Mouse (Mus musculus) lung, embryonic 15.5 days (tissue): ENCODE results near the gene Krtap4-9. TPM values are rescaled to one million over a fixed set of nuclear protein-coding genes. Genes with fewer than 3 reads are reported as not detected.
"Not testable (repeated sequence)": the region's sequence is repeated elsewhere in the genome, so short reads cannot be mapped to it uniquely, and the experiment has no call there.

Source experiments
- ATAC-seq: fragments of 200-750 bp; cut with Nextera tagmentation; 2 replicates; pipeline ENCODE4 v1.8.0; 2017; ENCODE audit warnings: moderate number of reproducible peaks, borderline replicate concordance; ENCODE audit not compliant: low FRiP score, low TSS enrichment; ENCODE audit errors: extremely low read depth
- H3K27ac ChIP-seq: fragments of 300-500 bp; sonication (generic); 2 replicates; pipeline ENCODE4 v1.5.1; 2015; ENCODE audit warnings: moderate library complexity, mild to moderate bottlenecking, inconsistent platforms
- H3K27me3 ChIP-seq: fragments of 300-500 bp; sonication (generic); 2 replicates; pipeline ENCODE4 v1.6.1; 2015; ENCODE audit warnings: inconsistent platforms
- H3K36me3 ChIP-seq: fragments of 300-500 bp; sonication (generic); 2 replicates; pipeline ENCODE4 v1.6.1; 2015; ENCODE audit warnings: inconsistent platforms
- H3K4me1 ChIP-seq: fragments of 300-500 bp; sonication (generic); 2 replicates; pipeline ENCODE4 v1.6.1; 2015; ENCODE audit warnings: inconsistent platforms
- H3K4me2 ChIP-seq: fragments of 300-500 bp; sonication (generic); 2 replicates; pipeline ENCODE4 v1.6.1; 2015; ENCODE audit warnings: inconsistent platforms, mild to moderate bottlenecking, moderate library complexity
- H3K4me3 ChIP-seq: fragments of 300-500 bp; sonication (generic); 2 replicates; pipeline ENCODE4 v1.5.1; 2015; ENCODE audit warnings: mild to moderate bottlenecking, inconsistent platforms
- H3K9ac ChIP-seq: fragments of 300-500 bp; sonication (generic); 2 replicates; pipeline ENCODE4 v1.6.1; 2015; ENCODE audit warnings: inconsistent platforms
- H3K9me3 ChIP-seq: fragments of 300-500 bp; sonication (generic); 2 replicates; pipeline ENCODE4 v1.6.1; 2016; ENCODE audit warnings: inconsistent platforms
- WGBS: fragments of 180-500 bp; shearing (Covaris S2); methylation state at CpG from one replicate; pipeline ENCODE4 v1.1.7; 2015; 5-methylcytosine and 5-hydroxymethylcytosine counted together
- polyA plus RNA-seq: library from polyadenylated mRNA; unstranded; fragments of >200 nt; fragmentation: Nextera tagmentation; extraction: Ambion mirVana; gene quantifications from 2 replicates; pipeline ENCODE4 v1.2.1, GENCODE M21; 2015

Krtap4-9 gene
- not detected in 2 replicates for polyA plus RNA-seq

DNA sequence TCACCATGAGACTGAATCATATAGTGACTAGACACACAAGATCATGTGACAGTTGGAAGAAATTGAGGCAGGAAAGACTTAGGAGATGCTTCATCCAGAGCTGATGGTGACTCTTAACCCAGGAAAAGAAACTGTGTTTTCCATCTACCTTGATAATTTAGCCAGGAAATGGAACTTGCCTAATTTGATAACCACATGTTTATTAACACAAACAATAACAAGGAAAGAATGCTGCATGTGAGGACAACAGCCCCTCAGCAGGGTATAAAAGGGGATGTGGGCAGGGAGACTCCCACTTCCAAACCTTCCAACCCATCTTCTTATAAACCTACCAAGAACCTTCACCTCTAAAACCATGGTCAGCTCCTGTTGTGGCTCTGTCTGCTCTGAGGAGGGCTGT lies at the start of gene Krtap4-9:
TSS of gene Krtap4-9 (plus strand) at position 301 of the 400 bp plus-strand sequence.
- not testable (repeated sequence) for H3K4me3 ChIP-seq, H3K4me2 ChIP-seq, H3K9ac ChIP-seq, H3K9me3 ChIP-seq, ATAC-seq, H3K4me1 ChIP-seq, H3K27ac ChIP-seq, H3K27me3 ChIP-seq, H3K36me3 ChIP-seq

GRCm38 (mm10) chr11:99743985-99744384 lies 41.0 kb upstream of the Krtap4-9 start:
- no peak for ATAC-seq
- no peak overlapping the region for H3K4me2 ChIP-seq

DNA sequence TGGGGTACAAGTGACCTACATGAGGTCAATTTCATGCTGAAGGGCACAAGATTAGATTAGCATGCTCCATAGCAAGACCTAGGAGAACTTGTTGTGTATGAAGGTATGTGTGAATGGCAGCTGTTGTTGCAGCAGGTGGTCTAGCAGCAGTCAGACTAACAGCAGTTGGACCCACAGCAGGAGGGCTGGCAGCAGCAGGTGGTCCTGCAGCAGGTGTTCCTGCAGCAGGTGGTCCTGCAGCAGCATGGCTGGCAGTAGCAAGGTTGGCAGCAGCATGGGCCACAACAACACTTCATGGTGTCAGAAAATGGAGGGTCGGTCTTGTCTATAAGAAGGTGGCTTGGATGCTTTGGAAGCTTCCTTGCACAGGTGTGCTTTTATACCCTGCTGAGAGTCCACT lies 26.1 kb upstream of the Krtap4-9 start:
- no peak for ATAC-seq
- H3K27me3 ChIP-seq, result no peaks in the 10 kb centered on the region
- H3K36me3 ChIP-seq, result no peaks in the 10 kb centered on the region
- WGBS, result 93% methylated on average over 1 of the region's 1 CpGs
- no peaks in the 10 kb centered on the region for H3K4me1 ChIP-seq
- H3K27ac ChIP-seq, result no peak overlapping the region
- no peak overlapping the region for H3K4me3 ChIP-seq
- no peaks in the 10 kb centered on the region for H3K9me3 ChIP-seq
- H3K9ac ChIP-seq, result no peak overlapping the region
- no peak overlapping the region for H3K4me2 ChIP-seq

More at GRCm38 (mm10) chr11:99743985-99744384, 41.0 kb upstream of the Krtap4-9 start:
- no peaks in the 10 kb centered on the region for H3K9me3 ChIP-seq
- no peaks in the 10 kb centered on the region for H3K4me1 ChIP-seq
- no peak overlapping the region for H3K27ac ChIP-seq
- no peaks in the 10 kb centered on the region for H3K27me3 ChIP-seq
- no peak overlapping the region for H3K4me3 ChIP-seq
- 49% methylated on average over 3 of the region's 3 CpGs for WGBS
- H3K9ac ChIP-seq, result no peak overlapping the region
- H3K36me3 ChIP-seq, result no peaks in the 10 kb centered on the region

DNA sequence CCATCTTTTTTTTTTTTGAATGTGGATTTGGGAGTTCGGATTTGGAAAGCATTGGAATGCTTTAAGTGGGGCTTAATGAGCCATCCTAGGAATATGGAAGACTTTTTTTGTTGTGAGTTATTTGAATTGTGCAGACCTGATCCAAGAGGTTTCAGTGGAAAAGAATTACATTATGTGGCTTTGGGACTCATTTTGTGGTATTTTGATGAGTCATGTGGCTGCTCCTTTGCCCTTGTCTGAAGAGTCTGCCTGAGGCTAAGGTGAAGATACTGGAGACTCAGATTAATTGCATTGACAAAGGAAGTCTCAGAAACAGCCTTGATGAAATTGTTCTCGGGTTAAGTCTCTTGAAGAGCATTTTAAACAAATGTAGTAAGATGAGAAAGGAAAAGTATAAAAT lies 16.6 kb upstream of the Krtap4-9 start:
- WGBS, result 58% methylated on average over 2 of the region's 2 CpGs
- H3K4me2 ChIP-seq, result no peak overlapping the region
- no peaks in the 10 kb centered on the region for H3K36me3 ChIP-seq
- H3K27me3 ChIP-seq, result no peaks in the 10 kb centered on the region
- no peak for ATAC-seq
- no peak overlapping the region for H3K4me3 ChIP-seq
- no peak overlapping the region for H3K9ac ChIP-seq
- H3K27ac ChIP-seq, result no peak overlapping the region
- H3K4me1 ChIP-seq, result no peaks in the 10 kb centered on the region
- no peaks in the 10 kb centered on the region for H3K9me3 ChIP-seq

GRCm38 (mm10) chr11:99772813-99773212 lies 12.2 kb upstream of the Krtap4-9 start, which contains the start of gene Gm11595:
Gene Gm11595 (minus strand): TSS chr11:99772913.
- not testable (repeated sequence) for H3K27me3 ChIP-seq, H3K9me3 ChIP-seq, H3K4me1 ChIP-seq, H3K9ac ChIP-seq, H3K36me3 ChIP-seq, H3K4me2 ChIP-seq, ATAC-seq, H3K4me3 ChIP-seq, H3K27ac ChIP-seq

DNA sequence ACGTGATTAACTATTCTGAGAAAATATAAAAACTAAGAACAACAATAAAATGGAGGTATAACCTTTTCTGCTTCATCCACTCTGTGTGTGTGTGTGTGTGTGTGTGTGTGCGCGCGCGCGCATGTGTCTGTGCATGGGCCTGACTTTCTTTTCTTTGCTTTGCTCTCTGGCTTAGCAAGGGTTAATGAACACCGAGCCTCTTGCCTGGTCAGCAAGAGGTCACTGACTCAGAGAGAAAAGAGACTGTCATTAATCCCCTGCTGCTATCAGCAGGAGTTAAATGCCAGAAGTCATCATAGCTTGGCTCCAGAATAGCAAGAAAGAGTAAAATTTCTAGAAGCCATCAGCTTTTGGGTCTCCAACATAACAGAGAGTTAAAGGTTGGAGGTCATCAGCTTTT lies 6.6 kb upstream of the Krtap4-9 start:
- Histone ChIP-seq H3K9ac (no peak overlapping the region), H3K27me3 (no peaks in the 10 kb centered on the region), H3K4me2 (no peak overlapping the region), H3K9me3 (no peaks in the 10 kb centered on the region), H3K27ac (no peak overlapping the region), H3K4me3 (no peak overlapping the region), H3K4me1 (no peaks in the 10 kb centered on the region), H3K36me3 (no peaks in the 10 kb centered on the region)
- 58% methylated on average over 7 of the region's 7 CpGs for WGBS
- no peak for ATAC-seq

DNA sequence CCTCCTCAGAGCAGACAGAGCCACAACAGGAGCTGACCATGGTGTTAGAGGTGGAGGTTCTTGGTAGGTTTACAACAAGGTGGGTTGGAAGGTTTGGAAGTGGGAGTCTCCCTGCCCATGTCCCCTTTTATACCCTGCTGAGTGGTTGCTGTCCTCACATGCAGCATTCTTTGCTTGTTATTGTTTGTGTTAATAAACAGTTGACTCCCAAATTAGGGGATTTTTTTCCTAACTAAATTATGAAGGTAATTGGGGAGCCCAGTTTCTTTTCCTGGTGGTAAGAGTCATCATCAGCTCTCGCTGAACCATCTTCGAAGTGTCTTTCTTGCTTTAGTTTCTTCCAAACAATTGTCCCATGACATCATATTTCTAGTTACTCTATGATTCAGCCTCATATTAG lies 4.4 kb upstream of the Krtap4-9 start, which contains the start of gene Krtap4-8:
TSS of gene Krtap4-8 (minus strand) at position 101 of the 400 bp plus-strand sequence.
- no peaks in the 10 kb centered on the region for H3K9me3 ChIP-seq
- no peaks in the 10 kb centered on the region for H3K27me3 ChIP-seq
- H3K4me2 ChIP-seq, result no peak within 1 kb of the TSS
- H3K4me1 ChIP-seq, result no peaks in the 10 kb centered on the region
- no peak within 1 kb of the TSS for H3K27ac ChIP-seq
- no peak within 1 kb of the TSS for H3K4me3 ChIP-seq
- no peak within 1 kb of the TSS for H3K9ac ChIP-seq
- no peaks in the 10 kb centered on the region for H3K36me3 ChIP-seq
- WGBS, result 92% methylated on average over 2 of the region's 2 CpGs
- no peak for ATAC-seq

DNA sequence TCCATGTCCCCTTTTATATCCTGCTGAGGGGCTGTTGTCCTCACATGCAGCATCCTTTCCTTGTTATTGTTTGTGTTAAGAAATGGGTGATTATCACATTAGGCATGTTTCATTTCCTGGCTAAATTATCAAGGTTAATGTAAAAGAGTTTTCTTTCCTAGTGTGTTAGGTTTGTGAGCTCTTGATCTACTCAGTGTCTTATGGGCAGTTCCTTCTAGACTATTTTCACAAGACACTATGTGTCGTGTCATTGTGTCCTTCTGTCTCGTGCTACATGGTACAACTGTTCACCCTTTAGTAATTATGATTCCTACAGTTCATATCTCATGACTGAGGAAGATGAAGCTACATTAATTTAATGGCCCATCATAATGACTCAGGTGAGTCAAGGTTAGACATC lies 8.4 kb downstream of the Krtap4-9 start, which contains the start of gene Gm11596:
TSS of gene Gm11596 (minus strand) at position 101 of the 400 bp plus-strand sequence.
- Histone ChIP-seq H3K27ac (no peak within 1 kb of the TSS), H3K9me3 (no peaks in the 10 kb centered on the region), H3K36me3 (no peaks in the 10 kb centered on the region), H3K4me3 (no peak within 1 kb of the TSS), H3K4me1 (no peaks in the 10 kb centered on the region), H3K9ac (no peak within 1 kb of the TSS), H3K27me3 (no peaks in the 10 kb centered on the region), H3K4me2 (no peak within 1 kb of the TSS)
- 75% methylated on average over 2 of the region's 2 CpGs for WGBS
- ATAC-seq, result no peak

DNA sequence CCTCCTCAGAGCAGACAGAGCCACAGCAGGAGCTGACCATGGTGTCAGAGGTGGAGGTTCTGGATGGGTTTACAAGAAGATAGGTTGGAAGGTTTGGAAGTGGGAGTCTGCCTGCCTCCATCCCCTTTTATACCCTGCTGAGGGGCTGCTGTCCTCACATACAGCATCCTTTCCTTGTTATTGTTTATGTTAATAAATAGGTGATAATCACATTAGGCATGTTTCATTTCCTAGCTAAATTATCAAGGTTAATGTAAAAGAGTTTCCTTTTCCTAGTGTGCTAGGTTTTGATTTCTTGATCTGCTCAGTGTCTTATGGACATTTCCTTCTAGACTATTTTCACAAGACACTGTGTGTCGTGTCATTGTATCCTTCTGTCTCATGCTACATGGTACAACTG lies 13.8 kb downstream of the Krtap4-9 start, which contains the start of gene Gm11569:
TSS of gene Gm11569 (minus strand) at position 101 of the 400 bp plus-strand sequence.
- not testable (repeated sequence) for H3K4me2 ChIP-seq, H3K9me3 ChIP-seq, H3K36me3 ChIP-seq, H3K9ac ChIP-seq, H3K27ac ChIP-seq, H3K27me3 ChIP-seq, H3K4me3 ChIP-seq, ATAC-seq, H3K4me1 ChIP-seq
- WGBS, result no CpG with 5 or more reads among the region's 1 CpGs

- H3K36me3 ChIP-seq, H3K9ac ChIP-seq, H3K4me1 ChIP-seq, H3K27ac ChIP-seq, H3K9me3 ChIP-seq, ATAC-seq, H3K27me3 ChIP-seq, H3K4me2 ChIP-seq, H3K4me3 ChIP-seq: not testable (repeated sequence)
- WGBS, result no CpG with 5 or more reads among the region's 1 CpGs
These were observed 19.3 kb downstream of the Krtap4-9 start, which contains the start of gene Gm11554 for GRCm38 (mm10) chr11:99804346-99804745. Gene Gm11554 (minus strand): TSS chr11:99804446.

DNA sequence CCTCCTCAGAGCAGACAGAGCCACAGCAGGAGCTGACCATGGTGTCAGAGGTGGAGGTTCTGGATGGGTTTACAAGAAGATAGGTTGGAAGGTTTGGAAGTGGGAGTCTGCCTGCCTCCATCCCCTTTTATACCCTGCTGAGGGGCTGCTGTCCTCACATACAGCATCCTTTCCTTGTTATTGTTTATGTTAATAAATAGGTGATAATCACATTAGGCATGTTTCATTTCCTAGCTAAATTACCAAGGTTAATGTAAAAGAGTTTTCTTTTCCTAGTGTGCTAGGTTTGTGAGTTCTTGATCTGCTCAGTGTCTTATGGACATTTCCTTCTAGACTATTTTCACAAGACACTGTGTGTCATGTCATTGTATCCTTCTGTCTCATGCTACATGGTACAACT lies 24.8 kb downstream of the Krtap4-9 start, which contains the start of gene Krtap4-13:
TSS of gene Krtap4-13 (minus strand) at position 101 of the 400 bp plus-strand sequence.
- not testable (repeated sequence) for H3K4me3 ChIP-seq, ATAC-seq, H3K4me1 ChIP-seq, H3K36me3 ChIP-seq, H3K9me3 ChIP-seq, H3K27ac ChIP-seq, H3K9ac ChIP-seq, H3K4me2 ChIP-seq, H3K27me3 ChIP-seq

- ATAC-seq, H3K9ac ChIP-seq, H3K4me2 ChIP-seq, H3K36me3 ChIP-seq, H3K9me3 ChIP-seq, H3K27me3 ChIP-seq, H3K27ac ChIP-seq, H3K4me1 ChIP-seq, H3K4me3 ChIP-seq: not testable (repeated sequence)
- WGBS, result 70% methylated on average over 2 of the region's 2 CpGs
These were observed 30.6 kb downstream of the Krtap4-9 start, which contains the start of gene Gm11564 for GRCm38 (mm10) chr11:99815566-99815965. Gene Gm11564 (minus strand): TSS chr11:99815666.
